ENCODE assay signal across 8 mouse cellular contexts in the genomic region with DNA sequence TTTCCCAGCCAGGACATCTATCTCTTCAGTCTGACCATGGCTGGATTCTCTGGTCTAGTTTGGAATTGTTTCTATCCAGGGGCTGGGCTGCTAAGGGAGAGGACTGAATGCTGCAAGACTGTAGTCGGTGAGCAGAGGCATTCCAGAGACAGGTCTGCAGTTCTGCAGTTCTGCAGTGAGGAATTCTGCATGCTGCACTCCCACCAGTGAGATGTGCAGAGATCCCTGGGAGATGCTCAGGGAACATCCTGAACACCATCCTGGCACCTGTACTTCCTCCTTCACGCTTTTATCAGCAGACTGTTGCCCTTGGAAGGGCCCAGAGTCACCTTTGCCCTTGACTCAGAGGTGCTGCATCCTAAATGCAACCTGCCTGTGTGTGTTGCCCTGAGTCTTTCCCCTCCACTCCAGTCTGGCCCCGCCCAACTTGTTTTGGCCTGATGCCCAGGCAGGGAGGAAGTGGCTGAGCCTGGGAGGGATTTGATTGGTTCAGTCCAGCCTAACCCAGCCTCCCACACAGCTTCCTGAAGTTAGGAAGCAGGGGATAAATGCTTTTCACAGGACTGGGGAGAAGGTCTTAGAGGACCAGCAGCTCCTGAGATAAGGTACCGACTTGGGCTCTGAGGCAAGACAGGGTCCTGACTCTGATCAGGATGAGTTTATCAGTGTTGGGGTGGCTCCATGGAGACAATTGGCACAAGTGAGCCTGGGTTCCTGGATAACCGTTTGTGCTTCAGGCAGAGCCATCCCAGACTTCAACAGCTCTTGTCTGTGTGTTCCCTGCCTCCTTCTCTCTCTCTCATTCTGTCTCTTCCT. TPM values are rescaled to one million over a fixed set of nuclear protein-coding genes. Genes with fewer than 3 reads are reported as not detected.
DNase-seq lines count a peak whose midpoint lies in the region; ATAC-seq and TF ChIP-seq lines count a peak whose summit lies in the region.
"Not testable (repeated sequence)": the region's sequence is repeated elsewhere in the genome, so short reads cannot be mapped to it uniquely, and the experiment has no call there.

A gene (plus strand): TSS at position 508 of the 816 bp plus-strand sequence.

- peak within 1 kb of the TSS; percentile 61 for H3K4me2 ChIP-seq in forebrain, embryonic 12.5 days
- H3K4me2 ChIP-seq in heart, embryonic 16.5 days (ENCODE audit: low read depth, low read length): peak within 1 kb of the TSS; percentile 78
- H3K4me2 ChIP-seq in liver, embryonic 14.5 days (ENCODE audit: low read depth): peak within 1 kb of the TSS; percentile 11; the same call in 1 of the 2 replicates
- H3K4me2 ChIP-seq in stomach, embryonic 15.5 days: peak within 1 kb of the TSS; percentile 63

- H3K4me3 ChIP-seq in brown adipose tissue, adult 24 weeks (ENCODE audit: insufficient read depth, low read depth, low read length): peak within 1 kb of the TSS; percentile 61
- H3K4me3 ChIP-seq in forebrain, embryonic 12.5 days (replicated peaks): peak within 1 kb of the TSS; percentile 41
- H3K4me3 ChIP-seq in heart, embryonic 16.5 days (ENCODE audit: low read length): peak within 1 kb of the TSS; percentile 65
- peak within 1 kb of the TSS; percentile 22 to 66 for H3K4me3 ChIP-seq in liver, embryonic 14.5 days (ENCODE audit: insufficient read depth in 1 of 2, low read depth in 2 of 2, low read length in 2 of 2)
- peak within 1 kb of the TSS; percentile 49 for H3K4me3 ChIP-seq in stomach, embryonic 15.5 days (replicated peaks)

- H3K4me1 ChIP-seq in brown adipose tissue, adult 24 weeks (ENCODE audit: control insufficient read depth, insufficient read depth, insufficient read length, low read length); forebrain, embryonic 12.5 days; liver, embryonic 14.5 days (replicated peaks; ENCODE audit: control insufficient read depth in 2 of 2, insufficient read depth in 2 of 2, low read length in 1 of 2); stomach, embryonic 15.5 days: not testable (repeated sequence)
- peaks cover 10% of the 10 kb centered on the region for H3K4me1 ChIP-seq in heart, embryonic 16.5 days (ENCODE audit: control insufficient read depth, insufficient read depth, low read length)

- ATAC-seq in CD4-positive, CD25-positive, alpha-beta regulatory T cell, adult 4 months: peak; percentile 89
- ATAC-seq in forebrain, embryonic 12.5 days (ENCODE audit: low FRiP score): peak; percentile 93
- ATAC-seq in heart, embryonic 16.5 days (replicated peaks; ENCODE audit: extremely low read depth, insufficient read depth, low FRiP score): peak; percentile 96
- ATAC-seq in liver, embryonic 14.5 days (ENCODE audit: insufficient read depth): peak; percentile 60
- peak; percentile 93 for ATAC-seq in stomach, embryonic 15.5 days (ENCODE audit: insufficient read depth, low FRiP score, low read depth)

- H3K9me3 ChIP-seq in forebrain, embryonic 12.5 days; heart, embryonic 16.5 days (replicated peaks; ENCODE audit: control insufficient read depth, low read length); liver, embryonic 14.5 days (ENCODE audit: control insufficient read depth, low read length); stomach, embryonic 15.5 days: not testable (repeated sequence)

- 15% methylated on average over 5 of the region's 5 CpGs for WGBS in forebrain, embryonic 12.5 days
- WGBS in heart, embryonic 16.5 days: 6% methylated on average over 5 of the region's 5 CpGs
- 10% methylated on average over 5 of the region's 5 CpGs for WGBS in liver, embryonic 14.5 days (ENCODE audit: insufficient replicate concordance)
- 8% methylated on average over 5 of the region's 5 CpGs for WGBS in stomach, embryonic 15.5 days

- H3K9ac ChIP-seq in forebrain, embryonic 12.5 days: peak within 1 kb of the TSS; percentile 53
- H3K9ac ChIP-seq in heart, embryonic 16.5 days (ENCODE audit: low read length): peak within 1 kb of the TSS; percentile 72
- not testable (repeated sequence) for H3K9ac ChIP-seq in liver, embryonic 14.5 days (replicated peaks)
- H3K9ac ChIP-seq in stomach, embryonic 15.5 days: peak within 1 kb of the TSS; percentile 3; the same call in 1 of the 2 replicates

- H3K27ac ChIP-seq in brown adipose tissue, adult 24 weeks (replicated peaks; ENCODE audit: low read depth, low read length): peak within 1 kb of the TSS; percentile 36; the same call in 1 of the 2 replicates
- H3K27ac ChIP-seq in forebrain, embryonic 12.5 days; liver, embryonic 14.5 days: not testable (repeated sequence)
- H3K27ac ChIP-seq in heart, embryonic 16.5 days (ENCODE audit: low read length): peak within 1 kb of the TSS; percentile 74
- peak within 1 kb of the TSS; percentile 41; the same call in 1 of the 2 replicates for H3K27ac ChIP-seq in stomach, embryonic 15.5 days

- TF ChIP-seq EP300 in liver, embryonic 14.5 days (IDR thresholded peaks at IDR 0.05; ENCODE audit: low read depth): not testable (repeated sequence)

- DNase-seq in kidney, postnatal 36 days: peak; percentile 91 to 95
- peak; percentile 14 to 28 (median 23) for DNase-seq in liver, embryonic 14.5 days (ENCODE audit: low read depth in 3 of 3, low spot score in 3 of 3)
- peak; percentile 42 for DNase-seq in neural tube, embryonic 10.5 days (ENCODE audit: extremely low spot score, low spot score)

- not testable (repeated sequence) for TF ChIP-seq CTCF in liver, embryonic 14.5 days (IDR thresholded peaks at IDR 0.05; ENCODE audit: low read depth)

- H3K27me3 ChIP-seq in forebrain, embryonic 12.5 days; heart, embryonic 16.5 days (ENCODE audit: control insufficient read depth, insufficient read depth, low read length); liver, embryonic 14.5 days (ENCODE audit: control insufficient read depth, insufficient read depth, low read length); stomach, embryonic 15.5 days (replicated peaks): not testable (repeated sequence)

- H3K36me3 ChIP-seq in forebrain, embryonic 12.5 days (replicated peaks); heart, embryonic 16.5 days (ENCODE audit: control insufficient read depth, insufficient read depth); liver, embryonic 14.5 days (replicated peaks; ENCODE audit: control insufficient read depth, insufficient read depth, low read depth); stomach, embryonic 15.5 days: not testable (repeated sequence)

RNA-seq across cellular contexts. Expression of the gene that starts here (rescaled TPM):
- 10 to 100 TPM in 1 of 2 experiments, 1 to 10 TPM in 1; 7.3 to 21.3 TPM for polyA plus RNA-seq in CD4-positive, CD25-positive, alpha-beta regulatory T cell, adult 4 months (2017; shearing (Covaris generic))
- polyA plus RNA-seq in brown adipose tissue, adult 24 weeks (2012; ENCODE audit: insufficient read depth, insufficient read length, missing spikeins): 6.3 and 7.3 TPM in 2 replicates
- 19.3 and 19.7 TPM in 2 replicates for polyA plus RNA-seq in forebrain, embryonic 12.5 days (2016; fragmentation: Nextera tagmentation; extraction: Ambion mirVana)
- 16.7 and 17.6 TPM in 2 replicates for polyA plus RNA-seq in heart, embryonic 16.5 days (2015; fragmentation: Nextera tagmentation; extraction: Ambion mirVana)
- 3.1 and 3.2 TPM in 2 replicates for polyA plus RNA-seq in liver, embryonic 14.5 days (2012; rRNA removed)
- 2.4 and 3.0 TPM in 2 replicates for polyA plus RNA-seq in liver, embryonic 14.5 days (2014; fragmentation: Nextera tagmentation; extraction: Ambion mirVana)
- 24.6 and 26.6 TPM in 2 replicates for polyA plus RNA-seq in stomach, embryonic 15.5 days (2015; fragmentation: Nextera tagmentation; extraction: Ambion mirVana)

Comparison
In these comparisons a context has a peak if more than half of its experiments do, and no peak if none do; other contexts are left out.
1. H3K4me2 ChIP-seq: peak in every context shown above with its lines; median percentile 78 in heart, embryonic 16.5 days; 63 in stomach, embryonic 15.5 days; 61 in forebrain, embryonic 12.5 days; 11 in liver, embryonic 14.5 days.
2. DNase-seq: peak in every context shown above with its lines; median percentile 93 in kidney, postnatal 36 days; 42 in neural tube, embryonic 10.5 days; 23 in liver, embryonic 14.5 days.